Mouse (Mus musculus): ENCODE results near the gene Pth2. TPM values are rescaled to one million over a fixed set of nuclear protein-coding genes. Genes with fewer than 3 reads are reported as not detected.

Gene Pth2
- total and polyA plus RNA-seq, 3 experiments: not detected

DNA sequence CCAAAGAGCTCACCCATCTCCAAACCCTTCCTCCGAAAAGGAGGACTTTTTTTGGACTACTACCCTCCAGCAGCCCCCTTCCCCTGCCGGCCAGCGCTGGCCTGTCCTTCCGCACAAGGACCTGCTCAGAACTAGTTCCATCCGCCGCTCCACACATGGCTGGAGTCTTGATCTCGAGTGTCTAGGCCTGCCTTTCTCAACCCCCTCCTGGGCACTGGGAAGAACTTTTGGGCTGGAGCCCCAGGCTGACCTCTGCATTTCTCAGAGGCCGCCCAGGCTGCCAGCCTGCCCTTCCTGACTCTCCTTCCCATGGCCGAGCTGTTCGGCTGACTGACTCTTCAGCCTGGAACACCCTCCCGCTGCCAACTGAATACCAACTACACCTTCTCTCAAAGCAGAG lies 1.8 kb downstream of the Pth2 start:
- no peaks in the 10 kb centered on the region for H3K79me2 ChIP-seq (ENCODE audit: control insufficient read depth, insufficient read depth, low read length, poor library complexity)
- peaks cover 0 to 5% of the 10 kb centered on the region in 2 experiments; a peak in 2 of 4 replicates for H3K4me1 ChIP-seq (ENCODE audit: control insufficient read depth in 1 of 2, insufficient read depth in 2 of 2, low read length in 2 of 2)
- no peak for TF ChIP-seq SMC3 (IDR thresholded peaks at IDR 0.05; ENCODE audit: low read depth, low read length)
- peak in 1 of 2 experiments; percentile 15; a peak in 1 of 4 replicates for TF ChIP-seq POLR2A (IDR thresholded peaks at IDR 0.05; ENCODE audit: control insufficient read depth in 1 of 2, insufficient read depth in 1 of 2, low read depth in 1 of 2, low read length in 2 of 2, poor library complexity in 1 of 2)
- peak overlapping the region; percentile 36 to 48 for H3K4me3 ChIP-seq (ENCODE audit: control insufficient read depth in 1 of 2, insufficient read depth in 1 of 2, low read depth in 2 of 2, low read length in 2 of 2)
- peaks cover 0 to 3% of the 10 kb centered on the region in 2 experiments; a peak in 2 of 4 replicates for H3K36me3 ChIP-seq (ENCODE audit: control insufficient read depth in 1 of 2, insufficient read depth in 2 of 2, low read length in 2 of 2)
- H3K9ac ChIP-seq (ENCODE audit: control insufficient read depth, low read depth, low read length, poor library complexity, severe bottlenecking): peak overlapping the region; percentile 74
- H3K9me3 ChIP-seq (replicated peaks; ENCODE audit: insufficient read depth, low read length): no peaks in the 10 kb centered on the region
- no peak overlapping the region for H3K27ac ChIP-seq (ENCODE audit: control insufficient read depth, low read depth, low read length)
- H3K27me3 ChIP-seq (ENCODE audit: control insufficient read depth in 1 of 2, insufficient read depth in 2 of 2, low read length in 2 of 2): no peaks in the 10 kb centered on the region
- no peak for DNase-seq (ENCODE audit: low read depth, low spot score)

DNA sequence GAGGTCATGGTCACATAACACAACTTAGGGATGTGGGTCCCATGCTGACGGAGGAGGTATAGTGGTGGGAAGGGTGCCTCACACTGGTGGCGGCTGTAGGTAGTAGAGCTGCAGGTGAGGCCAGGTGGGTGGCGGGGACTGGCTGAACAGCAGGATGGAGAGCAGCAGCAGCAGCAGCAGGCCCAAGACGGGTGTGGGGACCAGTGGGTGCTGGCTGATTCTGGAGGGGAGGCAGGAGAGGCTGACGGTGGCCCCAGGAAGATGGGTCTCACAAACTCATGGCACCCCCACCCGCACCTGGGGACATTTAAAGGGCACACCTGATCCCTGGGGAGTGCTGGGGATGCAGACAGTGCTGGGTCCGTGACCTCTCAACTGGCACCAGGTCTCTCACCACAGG lies 2.9 kb downstream of the Pth2 start:
- Histone ChIP-seq H3K27me3 (ENCODE audit: control insufficient read depth in 1 of 2, insufficient read depth in 2 of 2, low read length in 2 of 2) (no peaks in the 10 kb centered on the region), H3K27ac (ENCODE audit: control insufficient read depth, low read depth, low read length) (no peak overlapping the region), H3K9ac (ENCODE audit: control insufficient read depth, low read depth, low read length, poor library complexity, severe bottlenecking) (no peak overlapping the region), H3K36me3 (ENCODE audit: control insufficient read depth in 1 of 2, insufficient read depth in 2 of 2, low read length in 2 of 2) (peaks cover 0 to 3% of the 10 kb centered on the region in 2 experiments; a peak in 2 of 4 replicates), H3K9me3 (replicated peaks; ENCODE audit: insufficient read depth, low read length) (no peaks in the 10 kb centered on the region), H3K79me2 (ENCODE audit: control insufficient read depth, insufficient read depth, low read length, poor library complexity) (no peaks in the 10 kb centered on the region), H3K4me3 (ENCODE audit: control insufficient read depth in 1 of 2, insufficient read depth in 1 of 2, low read depth in 2 of 2, low read length in 2 of 2) (no peak overlapping the region), H3K4me1 (ENCODE audit: control insufficient read depth in 1 of 2, insufficient read depth in 2 of 2, low read length in 2 of 2) (peaks cover 0 to 5% of the 10 kb centered on the region in 2 experiments; a peak in 2 of 4 replicates)
- DNase-seq (ENCODE audit: low read depth, low spot score): no peak
- TF ChIP-seq JUND (IDR thresholded peaks at IDR 0.05; ENCODE audit: low read depth, low read length) (no peak), GABPA (IDR thresholded peaks at IDR 0.05; ENCODE audit: low read depth, low read length) (no peak), ELF1 (IDR thresholded peaks at IDR 0.05; ENCODE audit: low read depth, low read length) (no peak), CTCF (IDR thresholded peaks at IDR 0.05 in 2 of 3, conservative IDR thresholded peaks at IDR 0.05 in 1 of 3; ENCODE audit: control insufficient read depth in 1 of 3, insufficient read depth in 1 of 3, low read depth in 2 of 3, low read length in 3 of 3, poor library complexity in 1 of 3, severe bottlenecking in 1 of 3) (no peak), ZKSCAN1 (IDR thresholded peaks at IDR 0.05; ENCODE audit: low read depth, low read length) (no peak), GATA1 (IDR thresholded peaks at IDR 0.05; ENCODE audit: low read depth, low read length) (no peak), ETS1 (IDR thresholded peaks at IDR 0.05; ENCODE audit: low read depth, low read length) (no peak), SIN3A (IDR thresholded peaks at IDR 0.05; ENCODE audit: low read length) (no peak), RAD21 (IDR thresholded peaks at IDR 0.05; ENCODE audit: low read depth, low read length) (no peak), MYC (IDR thresholded peaks at IDR 0.05; ENCODE audit: low read depth, low read length) (no peak), RCOR1 (IDR thresholded peaks at IDR 0.05; ENCODE audit: low read depth, low read length) (no peak), MAFK (IDR thresholded peaks at IDR 0.05; ENCODE audit: borderline replicate concordance, low read depth, low read length) (no peak), POLR2AphosphoS5 (IDR thresholded peaks at IDR 0.05; ENCODE audit: borderline replicate concordance, low read depth, low read length) (no peak), POLR2AphosphoS2 (IDR thresholded peaks at IDR 0.05; ENCODE audit: low read length) (no peak), TCF12 (IDR thresholded peaks at IDR 0.05; ENCODE audit: low read depth, low read length) (no peak), BHLHE40 (IDR thresholded peaks at IDR 0.05; ENCODE audit: borderline replicate concordance, low read depth, low read length) (no peak)

All from MEL (cell line).